Comparison of ENCODE assay signal across 6 mouse cellular contexts in the genomic region with DNA sequence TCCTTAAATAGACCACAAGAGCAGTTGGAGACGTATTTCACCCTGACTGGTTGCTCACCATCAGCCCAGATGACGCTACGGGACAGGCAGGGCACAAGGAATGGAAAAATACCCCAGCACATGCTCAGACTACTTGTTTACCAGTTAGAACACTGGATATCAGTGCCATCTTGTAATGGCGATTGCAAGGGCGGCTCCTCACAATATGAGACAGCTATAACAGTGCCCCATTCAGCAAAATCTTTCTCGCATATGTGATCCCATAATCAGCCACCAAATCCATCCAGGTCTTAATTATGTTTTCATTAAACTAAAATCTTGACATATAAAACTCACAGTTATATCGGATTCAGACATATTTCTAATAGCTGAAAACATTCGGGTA.
DNase-seq lines count a peak whose midpoint lies in the region.

No protein-coding gene starts in this region.

- DNase-seq in CD4-positive, CD25-positive, alpha-beta regulatory T cell, adult 2 months (ENCODE audit: low read depth, low spot score), result peak; percentile 10
- peak; percentile 33 for DNase-seq in MEL-GATA-1-ER (ENCODE audit: extremely low read depth, low read depth)
- peak; percentile 4 for DNase-seq in adrenal gland, adult 2 months
- DNase-seq in induced T-regulatory cell, adult 2 months (ENCODE audit: low read depth), result peak; percentile 29
- DNase-seq in monocyte, adult 2 months (ENCODE audit: low read depth in 1 of 2, low spot score in 2 of 2), result peak; percentile 3 to 6
- DNase-seq in spleen, adult 18-20 months, result peak; percentile 6 to 18

Comparison
In these comparisons a context has a peak if more than half of its experiments do, and no peak if none do; other contexts are left out.
1. Peak in every context shown above with its lines: DNase-seq.